Mouse (Mus musculus) liver (tissue): Measurements from ENCODE around the gene Zfp607b.

Experiments used
- DNase-seq: peaks from one replicate; pipeline ENCODE4 v3.0.0-alpha.2; 2020; ENCODE audit warnings: mixed read lengths

The Zfp607b gene

GRCm38 (mm10) chr7:27688815-27689612 is at the start of gene Zfp607b:
Zfp607b (plus strand) TSS chr7:27689340.
- peak; percentile 94 for DNase-seq

GRCm38 (mm10) chr7:27644471-27644870 is 44.7 kb upstream of the Zfp607b start:
- DNase-seq: no peak

- DNase-seq: no peak
Measured at GRCm38 (mm10) chr7:27646516-27646915, 42.6 kb upstream of the Zfp607b start.

GRCm38 (mm10) chr7:27647281-27648002 is 41.7 kb upstream of the Zfp607b start:
- no peak for DNase-seq

GRCm38 (mm10) chr7:27649723-27650122 is 39.4 kb upstream of the Zfp607b start:
- no peak for DNase-seq

GRCm38 (mm10) chr7:27650949-27651348 is 38.2 kb upstream of the Zfp607b start:
- DNase-seq: peak; percentile 79

- DNase-seq: peak; percentile 38
Measured at GRCm38 (mm10) chr7:27653681-27654437, 35.3 kb upstream of the Zfp607b start, which contains the start of gene Ttc9b. Ttc9b (plus strand) TSS chr7:27653915.

GRCm38 (mm10) chr7:27654607-27655276 is 34.4 kb upstream of the Zfp607b start:
- DNase-seq: peak; percentile 71

- no peak for DNase-seq
Measured at GRCm38 (mm10) chr7:27655545-27655944, 33.6 kb upstream of the Zfp607b start.

- no peak for DNase-seq
Measured at GRCm38 (mm10) chr7:27656600-27656999, 32.5 kb upstream of the Zfp607b start.

- no peak for DNase-seq
Measured at GRCm38 (mm10) chr7:27657824-27658395, 31.2 kb upstream of the Zfp607b start.

GRCm38 (mm10) chr7:27658712-27659663 is 30.2 kb upstream of the Zfp607b start:
- DNase-seq: peak; percentile 52

- no peak for DNase-seq
Measured at GRCm38 (mm10) chr7:27662038-27662437, 27.1 kb upstream of the Zfp607b start.

GRCm38 (mm10) chr7:27673064-27673574 is 16.0 kb upstream of the Zfp607b start:
- DNase-seq: no peak

- DNase-seq: no peak
Measured at GRCm38 (mm10) chr7:27673575-27674131, 15.5 kb upstream of the Zfp607b start.

GRCm38 (mm10) chr7:27674195-27674521 is 15.0 kb upstream of the Zfp607b start:
- no peak for DNase-seq

- DNase-seq: peak; percentile 90
Measured at GRCm38 (mm10) chr7:27674522-27675221, 14.5 kb upstream of the Zfp607b start, which contains the start of gene Map3k10. Map3k10 (minus strand) TSS chr7:27674598.

- no peak for DNase-seq
Measured at GRCm38 (mm10) chr7:27675222-27675612, 13.9 kb upstream of the Zfp607b start.

- DNase-seq: no peak
Measured at GRCm38 (mm10) chr7:27683218-27683617, 5.9 kb upstream of the Zfp607b start.

GRCm38 (mm10) chr7:27685220-27685619 is 3.9 kb upstream of the Zfp607b start:
- no peak for DNase-seq
